Mouse (Mus musculus) heart, postnatal 0 days (tissue): ENCODE results near the gene Gm17728. TPM values are rescaled to one million over a fixed set of nuclear protein-coding genes. Genes with fewer than 3 reads are reported as not detected.
"Not testable (repeated sequence)": the region's sequence is repeated elsewhere in the genome, so short reads cannot be mapped to it uniquely, and the experiment has no call there.

Experiments
- ATAC-seq: fragments of 200-750 bp; cut with Nextera tagmentation; 2 replicates; pipeline ENCODE4 v1.8.0; 2017; ENCODE audit warnings: low read depth, moderate number of reproducible peaks, moderate library complexity; ENCODE audit not compliant: insufficient read depth
- DNase-seq: peaks from one replicate; pipeline ENCODE4 v3.0.0-alpha.2; 2016; ENCODE audit warnings: low spot score
- H3K27ac ChIP-seq: fragments of 300-500 bp; sonication (generic); 2 replicates; pipeline ENCODE4 v1.5.1; 2014; ENCODE audit warnings: low read depth, mild to moderate bottlenecking
- H3K27me3 ChIP-seq: fragments of 300-500 bp; sonication (generic); 2 replicates; pipeline ENCODE4 v1.6.1; 2014; ENCODE audit warnings: low read length, mixed read lengths; ENCODE audit not compliant: control insufficient read depth, insufficient read depth
- H3K36me3 ChIP-seq: fragments of 300-500 bp; sonication (generic); replicated peaks from 2 replicates; pipeline ENCODE4 v1.6.1; 2014; ENCODE audit warnings: low read length, mixed read lengths; ENCODE audit not compliant: control insufficient read depth, insufficient read depth
- H3K4me1 ChIP-seq: fragments of 300-500 bp; sonication (generic); 2 replicates; pipeline ENCODE4 v1.6.1; 2014; ENCODE audit warnings: antibody characterized with exemption; ENCODE audit not compliant: control insufficient read depth, insufficient read depth
- H3K4me2 ChIP-seq: fragments of 300-500 bp; sonication (generic); 2 replicates; pipeline ENCODE4 v1.6.1; 2014; ENCODE audit warnings: low read depth, mild to moderate bottlenecking, low read length, moderate library complexity
- H3K4me3 ChIP-seq: fragments of 300-500 bp; sonication (generic); 2 replicates; pipeline ENCODE4 v1.5.1; 2014; ENCODE audit warnings: low read depth, low read length
- H3K9ac ChIP-seq: fragments of 300-500 bp; sonication (generic); replicated peaks from 2 replicates; pipeline ENCODE4 v1.6.1; 2014; ENCODE audit warnings: low read depth, low read length, mixed read lengths
- H3K9me3 ChIP-seq: fragments of 300-500 bp; sonication (generic); replicated peaks from 2 replicates; pipeline ENCODE4 v1.6.1; 2016; ENCODE audit warnings: low read length; ENCODE audit not compliant: control insufficient read depth
- CTCF ChIP-seq: IDR thresholded peaks from 2 replicates; pipeline ENCODE4 v1.5.1; 2016; ENCODE audit warnings: antibody characterized with exemption, control low read depth, low read depth
- EP300 ChIP-seq: IDR thresholded peaks from 2 replicates; pipeline ENCODE4 v1.6.1; 2016; ENCODE audit warnings: antibody characterized with exemption, low read depth
- WGBS: fragments of 180-500 bp; shearing (Covaris S2); extraction: QIAGEN DNeasy Blood & Tissue Kit; methylation state at CpG from one replicate; pipeline ENCODE4 v1.1.7; 2014; 5-methylcytosine and 5-hydroxymethylcytosine counted together
- polyA plus RNA-seq: library from polyadenylated mRNA; unstranded; fragments of >200 nt; fragmentation: Nextera tagmentation; extraction: Ambion mirVana; gene quantifications from 2 replicates; pipeline ENCODE4 v1.2.1, GENCODE M21; 2015
- total RNA-seq: library from RNA; depleted of rRNA; stranded (reverse); fragments of >200 nt; gene quantifications from 2 replicates; pipeline ENCODE4 v1.2.3, GENCODE M21; 2014; ENCODE audit warnings: low replicate concordance; rRNA removed

Gm17728 gene
- total RNA-seq (not detected in 2 replicates), polyA plus RNA-seq (not detected in 2 replicates)

DNA sequence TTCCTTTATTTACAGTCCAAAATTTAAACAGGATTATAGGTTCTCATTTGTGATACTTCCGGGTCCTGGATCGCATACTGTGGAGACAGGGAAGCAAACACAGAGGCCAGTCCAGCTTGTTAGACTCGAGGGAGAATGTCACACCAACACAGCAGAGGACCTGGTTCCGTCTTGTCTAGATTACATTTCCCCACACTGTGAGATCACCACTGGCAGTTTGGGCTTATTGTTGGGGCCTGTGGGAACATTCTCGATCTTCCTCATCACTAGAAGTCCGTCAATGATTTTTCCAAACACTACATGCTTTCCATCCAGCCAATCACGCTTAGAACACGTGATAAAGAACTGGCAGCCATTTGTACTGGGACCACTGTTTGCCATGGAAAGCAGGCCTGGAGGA, at the start of gene Gm17728:
Gene Gm17728, plus strand, starts transcription at position 301 of the 400 bp plus-strand sequence.
- not testable (repeated sequence) for DNase-seq, ATAC-seq, H3K36me3 ChIP-seq, H3K4me3 ChIP-seq, H3K9ac ChIP-seq, H3K27me3 ChIP-seq, H3K4me2 ChIP-seq, H3K27ac ChIP-seq, H3K4me1 ChIP-seq
- peaks cover 14% of the 10 kb centered on the region; the same call in 1 of the 2 replicates for H3K9me3 ChIP-seq
- WGBS: 79% methylated on average over 7 of the region's 8 CpGs

- Histone ChIP-seq H3K4me2 (no peak overlapping the region), H3K4me3 (no peak overlapping the region), H3K4me1 (no peaks in the 10 kb centered on the region), H3K36me3 (no peaks in the 10 kb centered on the region), H3K9ac (no peak overlapping the region), H3K9me3 (no peaks in the 10 kb centered on the region), H3K27me3 (no peaks in the 10 kb centered on the region), H3K27ac (no peak overlapping the region)
- TF ChIP-seq CTCF: no peak
- no peak for TF ChIP-seq EP300
- ATAC-seq (no peak), DNase-seq (no peak)
- 69% methylated on average over 7 of the region's 7 CpGs for WGBS
Observed at GRCm38 (mm10) chr17:9397493-9397892, 24.4 kb upstream of the Gm17728 start.

GRCm38 (mm10) chr17:9398551-9398950, 23.3 kb upstream of the Gm17728 start:
- Histone ChIP-seq H3K36me3 (no peaks in the 10 kb centered on the region), H3K9me3 (no peaks in the 10 kb centered on the region), H3K27me3 (no peaks in the 10 kb centered on the region), H3K4me3 (no peak overlapping the region), H3K4me2 (no peak overlapping the region), H3K27ac (no peak overlapping the region), H3K4me1 (no peaks in the 10 kb centered on the region), H3K9ac (no peak overlapping the region)
- no peak for DNase-seq
- ATAC-seq: no peak
- no peak for TF ChIP-seq EP300
- no peak for TF ChIP-seq CTCF
- WGBS: 51% methylated on average over 4 of the region's 4 CpGs

DNA sequence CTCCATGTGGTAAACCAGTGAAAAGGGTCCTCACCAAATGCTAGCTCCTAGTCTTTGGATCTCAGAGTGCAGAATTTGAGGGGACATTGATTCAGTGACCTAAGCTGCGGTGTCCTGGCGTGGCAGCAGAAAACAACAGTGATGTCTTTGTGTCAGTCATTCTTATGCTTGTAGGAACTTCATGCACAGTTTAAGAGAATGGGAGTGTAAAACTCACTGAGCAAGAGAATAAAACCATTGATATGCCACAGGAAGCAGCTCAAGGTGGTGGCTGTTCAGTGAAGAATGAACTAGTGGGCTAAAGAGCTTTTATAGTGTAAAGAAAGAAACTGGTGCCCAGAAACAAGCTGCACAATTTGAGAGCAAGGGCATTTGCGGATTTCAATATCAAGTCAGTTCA, 17.9 kb upstream of the Gm17728 start:
- Histone ChIP-seq H3K4me3 (no peak overlapping the region), H3K9me3 (no peaks in the 10 kb centered on the region), H3K9ac (no peak overlapping the region), H3K27ac (no peak overlapping the region), H3K4me1 (0 out of 2 replicates have a peak, but pooled peaks cover 3% of the 10 kb centered on the region), H3K36me3 (no peaks in the 10 kb centered on the region), H3K27me3 (no peaks in the 10 kb centered on the region), H3K4me2 (no peak overlapping the region)
- TF ChIP-seq CTCF: no peak
- TF ChIP-seq EP300: no peak
- DNase-seq (no peak), ATAC-seq (no peak)
- 88% methylated on average over 3 of the region's 3 CpGs for WGBS

DNA sequence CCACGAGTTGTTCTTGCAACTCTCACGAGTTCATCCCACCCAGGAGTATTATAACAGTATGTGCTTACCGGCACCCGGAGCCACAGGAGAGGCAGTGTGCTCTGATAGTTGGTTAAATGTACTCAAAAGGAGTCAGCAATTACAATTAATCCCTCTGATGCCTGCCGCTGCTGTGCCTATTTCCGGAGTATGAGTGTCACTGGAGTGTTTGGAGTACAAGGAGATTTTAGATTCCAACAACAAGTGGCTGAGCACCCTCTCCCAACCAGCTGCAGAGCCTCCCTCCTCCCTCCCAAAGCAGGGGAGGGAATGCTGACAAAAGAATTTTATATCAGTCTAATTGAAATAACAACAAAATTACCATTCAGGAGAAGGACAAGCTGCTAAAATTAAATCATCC, 14.2 kb upstream of the Gm17728 start:
- Histone ChIP-seq H3K9ac (0 out of 2 replicates have a peak overlapping the region, but pooled peaks have one; percentile 20), H3K4me2 (peak overlapping the region; percentile 51), H3K36me3 (no peaks in the 10 kb centered on the region), H3K27ac (peak overlapping the region; percentile 64), H3K27me3 (no peaks in the 10 kb centered on the region), H3K9me3 (no peaks in the 10 kb centered on the region), H3K4me1 (0 out of 2 replicates have a peak, but pooled peaks cover 3% of the 10 kb centered on the region), H3K4me3 (peak overlapping the region; percentile 30)
- ATAC-seq (peak; percentile 83), DNase-seq (peak; percentile 69)
- TF ChIP-seq CTCF (no peak), EP300 (no peak)
- WGBS: 30% methylated on average over 6 of the region's 6 CpGs

DNA sequence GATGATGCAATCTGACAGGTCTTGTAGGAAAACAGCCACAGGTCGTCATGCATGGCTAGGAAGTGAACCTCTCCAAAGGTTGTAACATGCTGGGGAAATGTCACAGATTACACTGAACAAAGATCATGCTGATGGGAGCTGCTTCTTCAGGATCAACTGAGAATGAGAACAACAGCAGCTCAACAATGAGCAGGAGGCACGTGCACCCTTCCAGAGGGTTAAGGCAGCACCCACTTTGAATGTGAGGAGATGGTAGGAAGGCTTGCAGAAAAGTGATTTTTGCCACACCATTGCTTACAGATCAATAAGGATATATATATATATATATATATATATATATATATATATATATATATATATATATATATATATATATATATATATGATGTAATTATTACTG, 2.8 kb upstream of the Gm17728 start:
- Histone ChIP-seq H3K27me3 (no peaks in the 10 kb centered on the region), H3K9me3 (peaks cover 13% of the 10 kb centered on the region; the same call in 1 of the 2 replicates), H3K36me3 (no peaks in the 10 kb centered on the region), H3K27ac (no peak overlapping the region), H3K4me1 (no peaks in the 10 kb centered on the region), H3K4me2 (no peak overlapping the region), H3K9ac (no peak overlapping the region), H3K4me3 (no peak overlapping the region)
- TF ChIP-seq CTCF (no peak), EP300 (no peak)
- no peak for ATAC-seq
- 88% methylated on average over 2 of the region's 2 CpGs for WGBS
- DNase-seq: no peak
